Mouse (Mus musculus): ENCODE results near the gene 4930507D05Rik. TPM values are rescaled to one million over a fixed set of nuclear protein-coding genes. Genes with fewer than 3 reads are reported as not detected.

4930507D05Rik gene
- polyA plus RNA-seq, 2 experiments = 0.33 to 0.39 TPM

GRCm38 (mm10) chr10:62411431-62412410, 37.6 kb upstream of the 4930507D05Rik start:
- DNase-seq (ENCODE audit: low spot score) (no peak), ATAC-seq (ENCODE audit: low FRiP score, low read depth) (no peak)
- TF ChIP-seq POLR2A (IDR thresholded peaks at IDR 0.05; ENCODE audit: borderline replicate concordance, extremely low read depth, insufficient read depth, insufficient read length) = no peak
- Histone ChIP-seq H3K9ac (ENCODE audit: low read depth, low read length, severe bottlenecking) (no peak overlapping the region), H3K9me3 (ENCODE audit: control insufficient read depth, low read length) (no peaks in the 10 kb centered on the region), H3K4me2 (replicated peaks; ENCODE audit: low read depth, low read length, severe bottlenecking) (no peak overlapping the region), H3K36me3 (ENCODE audit: control insufficient read depth, insufficient read depth, low read length) (no peaks in the 10 kb centered on the region), H3K4me3 (replicated peaks; ENCODE audit: low read length) (no peak overlapping the region), H3K4me1 (ENCODE audit: control insufficient read depth, insufficient read depth, low read length) (0 out of 2 replicates have a peak, but pooled peaks cover 4% of the 10 kb centered on the region), H3K27me3 (ENCODE audit: control insufficient read depth, insufficient read depth, low read length) (no peaks in the 10 kb centered on the region), H3K27ac (replicated peaks; ENCODE audit: low read depth, low read length) (no peak overlapping the region)
- WGBS = 62% methylated on average over 19 of the region's 19 CpGs

- no peak for TF ChIP-seq POLR2A (IDR thresholded peaks at IDR 0.05; ENCODE audit: borderline replicate concordance, extremely low read depth, insufficient read depth, insufficient read length)
- H3K36me3 ChIP-seq (ENCODE audit: control insufficient read depth, insufficient read depth, low read length) = no peaks in the 10 kb centered on the region
- ATAC-seq (ENCODE audit: low FRiP score, low read depth) (no peak), DNase-seq (ENCODE audit: low spot score) (no peak)
- no peaks in the 10 kb centered on the region for H3K9me3 ChIP-seq (ENCODE audit: control insufficient read depth, low read length)
- H3K9ac ChIP-seq (ENCODE audit: low read depth, low read length, severe bottlenecking) = no peak overlapping the region
- H3K4me2 ChIP-seq (replicated peaks; ENCODE audit: low read depth, low read length, severe bottlenecking) = no peak overlapping the region
- 8% methylated on average over 8 of the region's 8 CpGs for WGBS
- H3K4me1 ChIP-seq (ENCODE audit: control insufficient read depth, insufficient read depth, low read length) = 0 out of 2 replicates have a peak, but pooled peaks cover 4% of the 10 kb centered on the region
- H3K4me3 ChIP-seq (replicated peaks; ENCODE audit: low read length) = no peak overlapping the region
- no peaks in the 10 kb centered on the region for H3K27me3 ChIP-seq (ENCODE audit: control insufficient read depth, insufficient read depth, low read length)
- no peak overlapping the region for H3K27ac ChIP-seq (replicated peaks; ENCODE audit: low read depth, low read length)
Measured at GRCm38 (mm10) chr10:62412906-62413605, 36.2 kb upstream of the 4930507D05Rik start.

GRCm38 (mm10) chr10:62413606-62413982, 35.7 kb upstream of the 4930507D05Rik start:
- H3K9ac ChIP-seq (ENCODE audit: low read depth, low read length, severe bottlenecking) = no peak overlapping the region
- no peak overlapping the region for H3K4me2 ChIP-seq (replicated peaks; ENCODE audit: low read depth, low read length, severe bottlenecking)
- no peak for TF ChIP-seq POLR2A (IDR thresholded peaks at IDR 0.05; ENCODE audit: borderline replicate concordance, extremely low read depth, insufficient read depth, insufficient read length)
- no peaks in the 10 kb centered on the region for H3K27me3 ChIP-seq (ENCODE audit: control insufficient read depth, insufficient read depth, low read length)
- H3K36me3 ChIP-seq (ENCODE audit: control insufficient read depth, insufficient read depth, low read length) = no peaks in the 10 kb centered on the region
- H3K9me3 ChIP-seq (ENCODE audit: control insufficient read depth, low read length) = no peaks in the 10 kb centered on the region
- 33% methylated on average over 4 of the region's 4 CpGs for WGBS
- DNase-seq (ENCODE audit: low spot score) = no peak
- no peak overlapping the region for H3K27ac ChIP-seq (replicated peaks; ENCODE audit: low read depth, low read length)
- 0 out of 2 replicates have a peak, but pooled peaks cover 4% of the 10 kb centered on the region for H3K4me1 ChIP-seq (ENCODE audit: control insufficient read depth, insufficient read depth, low read length)
- no peak overlapping the region for H3K4me3 ChIP-seq (replicated peaks; ENCODE audit: low read length)
- ATAC-seq (ENCODE audit: low FRiP score, low read depth) = no peak

- ATAC-seq (ENCODE audit: low FRiP score, low read depth) = no peak
- no peaks in the 10 kb centered on the region for H3K36me3 ChIP-seq (ENCODE audit: control insufficient read depth, insufficient read depth, low read length)
- H3K9me3 ChIP-seq (ENCODE audit: control insufficient read depth, low read length) = no peaks in the 10 kb centered on the region
- no peak overlapping the region for H3K27ac ChIP-seq (replicated peaks; ENCODE audit: low read depth, low read length)
- no peaks in the 10 kb centered on the region for H3K27me3 ChIP-seq (ENCODE audit: control insufficient read depth, insufficient read depth, low read length)
- no peak for DNase-seq (ENCODE audit: low spot score)
- H3K4me2 ChIP-seq (replicated peaks; ENCODE audit: low read depth, low read length, severe bottlenecking) = no peak overlapping the region
- TF ChIP-seq POLR2A (IDR thresholded peaks at IDR 0.05; ENCODE audit: borderline replicate concordance, extremely low read depth, insufficient read depth, insufficient read length) = no peak
- 73% methylated on average over 7 of the region's 7 CpGs for WGBS
- H3K4me3 ChIP-seq (replicated peaks; ENCODE audit: low read length) = no peak overlapping the region
- no peak overlapping the region for H3K9ac ChIP-seq (ENCODE audit: low read depth, low read length, severe bottlenecking)
- H3K4me1 ChIP-seq (ENCODE audit: control insufficient read depth, insufficient read depth, low read length) = no peaks in the 10 kb centered on the region
Measured at GRCm38 (mm10) chr10:62418831-62419356, 30.4 kb upstream of the 4930507D05Rik start.

GRCm38 (mm10) chr10:62419422-62419821, 29.9 kb upstream of the 4930507D05Rik start:
- Histone ChIP-seq H3K27me3 (ENCODE audit: control insufficient read depth, insufficient read depth, low read length) (no peaks in the 10 kb centered on the region), H3K36me3 (ENCODE audit: control insufficient read depth, insufficient read depth, low read length) (no peaks in the 10 kb centered on the region), H3K27ac (replicated peaks; ENCODE audit: low read depth, low read length) (no peak overlapping the region), H3K9me3 (ENCODE audit: control insufficient read depth, low read length) (no peaks in the 10 kb centered on the region), H3K9ac (ENCODE audit: low read depth, low read length, severe bottlenecking) (no peak overlapping the region), H3K4me3 (replicated peaks; ENCODE audit: low read length) (no peak overlapping the region), H3K4me2 (replicated peaks; ENCODE audit: low read depth, low read length, severe bottlenecking) (no peak overlapping the region), H3K4me1 (ENCODE audit: control insufficient read depth, insufficient read depth, low read length) (no peaks in the 10 kb centered on the region)
- TF ChIP-seq POLR2A (IDR thresholded peaks at IDR 0.05; ENCODE audit: borderline replicate concordance, extremely low read depth, insufficient read depth, insufficient read length) = no peak
- ATAC-seq (ENCODE audit: low FRiP score, low read depth) (no peak), DNase-seq (ENCODE audit: low spot score) (no peak)
- WGBS = 73% methylated on average over 5 of the region's 5 CpGs
